Mouse (Mus musculus) left cerebral cortex, postnatal 10 days (tissue): Measurements from ENCODE around the gene Nqo2. TPM values are rescaled to one million over a fixed set of nuclear protein-coding genes. Genes with fewer than 3 reads are reported as not detected.

Source experiments
- total RNA-seq, 2 experiments: library from RNA; stranded (reverse); gene quantifications; 2 replicates each; pipeline ENCODE4 v1.2.3; 2021

The Nqo2 gene
- total RNA-seq, 2 experiments from 2014 or later: 4.6 TPM

Other genes with a start within 250 kb of the Nqo2 start
- not detected for gene Serpinb6e, start 121.3 kb upstream of the Nqo2 start, total RNA-seq
- under 1 TPM; 0.34 to 0.60 TPM for gene Serpinb6c, start 59.0 kb upstream of the Nqo2 start, total RNA-seq
- 1 to 10 TPM; 7.5 to 8.4 TPM for gene Ripk1, start 37.7 kb downstream of the Nqo2 start, total RNA-seq
- gene Serpinb6a, start 38.1 kb downstream of the Nqo2 start, total RNA-seq: 10 to 100 TPM; 37.6 to 41.9 TPM
- 10 to 100 TPM; 28.5 to 32.1 TPM for gene Bphl, start 72.9 kb downstream of the Nqo2 start, total RNA-seq
- gene Tubb2a, start 113.3 kb downstream of the Nqo2 start, total RNA-seq: 1,000 to 10,000 TPM; 2,795 to 2,863 TPM
- gene Tubb2b, start 165.8 kb downstream of the Nqo2 start, total RNA-seq: 1,000 to 10,000 TPM; 1,287 to 1,419 TPM
- 10 to 100 TPM; 29.5 to 30.0 TPM for gene Psmg4, start 198.3 kb downstream of the Nqo2 start, total RNA-seq